Mouse (Mus musculus): ENCODE data around the gene Ltb4r1.

- no peak for TF ChIP-seq CTCF (conservative IDR thresholded peaks at IDR 0.05 in 1 of 2, IDR thresholded peaks at IDR 0.05 in 1 of 2; ENCODE audit: low read depth in 2 of 2, low read length in 2 of 2)
- no peak for TF ChIP-seq ZMIZ1 (IDR thresholded peaks at IDR 0.05; ENCODE audit: low read depth, low read length)
- no peak for TF ChIP-seq BHLHE40 (IDR thresholded peaks at IDR 0.05; ENCODE audit: low read depth, low read length)
- no peak for TF ChIP-seq TCF12 (IDR thresholded peaks at IDR 0.05; ENCODE audit: low read depth, low read length)
- TF ChIP-seq CHD2 (IDR thresholded peaks at IDR 0.05; ENCODE audit: low read length), result no peak
- TF ChIP-seq EP300 (IDR thresholded peaks at IDR 0.05; ENCODE audit: low read length), result no peak
Observed at GRCm38 (mm10) chr14:55745861-55746237, 19.9 kb upstream of the Ltb4r1 start.

All from CH12.LX (cell line).